Mouse (Mus musculus) erythroblast, embryonic 14.5 days (primary cell): ENCODE results near the gene Mrc2.

ENCODE experiments used
- GATA1 ChIP-seq: IDR thresholded peaks from 2 replicates; pipeline ENCODE4 v1.6.1; 2012; ENCODE audit warnings: low read length, inconsistent platforms, mixed read lengths
- TAL1 ChIP-seq: IDR thresholded peaks from 3 replicates; pipeline ENCODE4 v1.6.1; 2012; ENCODE audit warnings: low read length, inconsistent platforms, mixed read lengths

DNA sequence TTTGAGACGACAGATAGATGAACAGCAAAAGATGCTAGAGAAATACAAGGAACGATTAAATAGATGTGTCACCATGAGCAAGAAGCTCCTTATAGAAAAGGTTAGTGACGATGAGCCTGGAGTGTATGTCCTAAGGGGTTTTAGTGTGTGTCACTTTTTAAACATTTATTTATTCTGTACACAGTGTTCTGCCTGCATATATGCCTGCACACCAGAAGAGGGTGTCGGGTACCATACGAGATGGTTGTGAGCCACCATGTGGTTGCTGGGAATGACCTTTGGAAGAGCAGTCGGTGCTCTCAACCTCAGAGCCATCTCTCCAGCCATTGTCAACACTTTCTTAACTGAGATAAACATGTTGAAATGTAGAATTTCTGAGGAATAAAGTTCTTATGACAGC lies 45.7 kb upstream of the Mrc2 start:
- TF ChIP-seq TAL1 = no peak
- no peak for TF ChIP-seq GATA1
